Mouse (Mus musculus) ES-CJ7 (cell line): ENCODE results near the gene Il15ra.

Experiments used
- DNase-seq: peaks from one replicate; pipeline ENCODE4 v3.0.0; 2011; ENCODE audit warnings: low read depth, low spot score

Il15ra gene

GRCm38 (mm10) chr2:11705201-11706025 lies at the start of gene Il15ra:
TSS of gene Il15ra (plus strand) at chr2:11705290.
- DNase-seq = peak; percentile 27

GRCm38 (mm10) chr2:11657581-11657980 lies 47.5 kb upstream of the Il15ra start:
- DNase-seq = no peak

GRCm38 (mm10) chr2:11659263-11659662 lies 45.8 kb upstream of the Il15ra start:
- DNase-seq = no peak

- DNase-seq = no peak
Observed at GRCm38 (mm10) chr2:11662143-11662906, 42.8 kb upstream of the Il15ra start.

GRCm38 (mm10) chr2:11662907-11663230 lies 42.2 kb upstream of the Il15ra start:
- no peak for DNase-seq

GRCm38 (mm10) chr2:11663961-11664360 lies 41.1 kb upstream of the Il15ra start:
- DNase-seq = peak; percentile 90

- peak; percentile 70 for DNase-seq
Observed at GRCm38 (mm10) chr2:11664367-11664766, 40.7 kb upstream of the Il15ra start.

- DNase-seq = no peak
Observed at GRCm38 (mm10) chr2:11664806-11665205, 40.3 kb upstream of the Il15ra start.

- DNase-seq = no peak
Observed at GRCm38 (mm10) chr2:11665326-11665725, 39.8 kb upstream of the Il15ra start.

- peak; percentile 61 for DNase-seq
Observed at GRCm38 (mm10) chr2:11672144-11672543, 32.9 kb upstream of the Il15ra start.

- DNase-seq = no peak
Observed at GRCm38 (mm10) chr2:11679626-11680025, 25.5 kb upstream of the Il15ra start.

- peak; percentile 73 for DNase-seq
Observed at GRCm38 (mm10) chr2:11682712-11683111, 22.4 kb upstream of the Il15ra start.

GRCm38 (mm10) chr2:11686512-11686911 lies 18.6 kb upstream of the Il15ra start:
- no peak for DNase-seq

GRCm38 (mm10) chr2:11687436-11687835 lies 17.7 kb upstream of the Il15ra start:
- DNase-seq = no peak

- no peak for DNase-seq
Observed at GRCm38 (mm10) chr2:11690201-11690890, 14.7 kb upstream of the Il15ra start.

- DNase-seq = no peak
Observed at GRCm38 (mm10) chr2:11693352-11693751, 11.7 kb upstream of the Il15ra start.

GRCm38 (mm10) chr2:11694104-11694503 lies 11.0 kb upstream of the Il15ra start:
- DNase-seq = no peak

- no peak for DNase-seq
Observed at GRCm38 (mm10) chr2:11695867-11696266, 9.2 kb upstream of the Il15ra start.

GRCm38 (mm10) chr2:11698994-11699393 lies 6.1 kb upstream of the Il15ra start:
- DNase-seq = no peak

GRCm38 (mm10) chr2:11699905-11700304 lies 5.2 kb upstream of the Il15ra start:
- DNase-seq = peak; percentile 43

- DNase-seq = peak; percentile 17
Observed at GRCm38 (mm10) chr2:11706030-11706745, 1.1 kb downstream of the Il15ra start.

- DNase-seq = no peak
Observed at GRCm38 (mm10) chr2:11706746-11707065, 1.6 kb downstream of the Il15ra start.
